Mouse (Mus musculus): ENCODE measurements around the gene Abcc3.

GRCm38 (mm10) chr11:94403757-94404156 lies 11.0 kb upstream of the Abcc3 start:
- TF ChIP-seq TAL1 (IDR thresholded peaks at IDR 0.05; ENCODE audit: low read length) (no peak), GATA1 (IDR thresholded peaks at IDR 0.05; ENCODE audit: low read length) (no peak)
